Mouse (Mus musculus) bone marrow, adult 2 months (tissue): ENCODE data around the gene 4430402I18Rik.

ENCODE experiments used
- CTCF ChIP-seq: fragments of 200-500 bp; IDR thresholded peaks from 2 replicates; pipeline ENCODE4 v1.5.1; 2011; ENCODE audit warnings: low read length, control low read depth; ENCODE audit not compliant: control insufficient read depth, insufficient read depth
- POLR2A ChIP-seq: fragments of 200-500 bp; IDR thresholded peaks from 2 replicates; pipeline ENCODE4 v1.6.1; 2011; ENCODE audit warnings: low read depth, mild to moderate bottlenecking, control low read depth, low read length, borderline replicate concordance; ENCODE audit not compliant: control insufficient read depth

DNA sequence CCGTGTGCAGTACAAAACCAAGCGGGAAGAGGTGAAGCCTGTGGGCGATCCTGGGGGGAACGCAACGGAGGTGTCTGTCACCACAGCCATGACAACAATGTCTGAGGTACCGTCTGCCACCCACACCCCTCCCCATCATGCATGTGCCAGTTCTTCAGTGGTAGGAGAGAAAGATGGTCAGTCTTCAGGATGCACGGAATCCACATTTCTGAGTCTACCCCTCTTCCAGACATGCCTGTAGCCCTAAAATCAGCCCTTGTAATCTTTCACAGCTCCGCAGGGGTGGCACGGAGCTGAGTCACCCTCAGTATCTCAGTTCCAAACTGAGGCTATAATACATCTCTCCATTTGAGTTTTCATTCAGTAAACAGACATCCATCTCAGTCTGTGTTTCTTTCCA lies 70.1 kb downstream of the 4430402I18Rik start:
- TF ChIP-seq CTCF: no peak
- TF ChIP-seq POLR2A: no peak
